Mouse (Mus musculus): Measurements from ENCODE around the gene Zmynd10.
A peak's percentile ranks its signal among the peaks of the same experiment; 100 is the strongest.

DNA sequence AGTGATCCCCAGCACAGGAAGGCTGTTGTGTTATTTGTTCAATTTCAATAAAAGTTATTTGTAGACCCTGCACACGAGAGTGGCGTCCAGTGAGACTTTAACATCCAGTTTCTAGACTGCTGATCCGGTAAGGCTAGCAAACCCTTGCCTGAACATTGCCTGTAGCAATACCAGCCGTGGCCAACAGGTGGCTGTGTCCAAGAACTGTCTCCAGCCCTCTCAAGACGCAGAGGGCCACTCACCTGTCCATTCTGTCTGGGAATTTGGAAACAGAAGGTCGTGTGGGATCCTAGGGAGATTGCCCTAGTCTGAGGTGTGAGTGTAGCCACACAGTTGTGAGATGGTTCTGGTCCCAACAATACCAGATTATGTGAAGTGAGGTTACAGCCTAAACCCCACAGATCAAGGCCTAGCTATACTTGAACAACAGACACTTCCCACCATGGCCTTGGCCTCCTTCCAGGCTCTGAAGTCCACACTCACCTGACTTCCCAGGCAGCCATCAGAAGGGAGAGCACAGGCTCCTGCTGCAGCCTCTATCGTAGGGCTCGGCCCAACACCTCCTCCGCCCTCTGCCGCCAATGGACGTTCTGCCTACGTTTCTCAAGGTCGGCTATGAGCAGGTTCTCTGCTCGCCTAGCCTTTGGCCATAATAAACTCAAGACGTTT, 19.1 kb downstream of the Zmynd10 start:
- TF ChIP-seq CTCF (IDR thresholded peaks at IDR 0.05; ENCODE audit: extremely low read depth, insufficient read depth, low read length): peak; percentile 80
- TF ChIP-seq POLR2A (IDR thresholded peaks at IDR 0.05; ENCODE audit: extremely low read depth, insufficient read depth, low read length): no peak
